Mouse (Mus musculus) midbrain, embryonic 14.5 days (tissue): ENCODE data around the gene Tmie. TPM values are rescaled to one million over a fixed set of nuclear protein-coding genes. Genes with fewer than 3 reads are reported as not detected.

Source experiments
- ATAC-seq: fragments of 200-750 bp; cut with Nextera tagmentation; 2 replicates; pipeline ENCODE4 v1.8.0; 2017; ENCODE audit warnings: moderate number of reproducible peaks, moderate library complexity; ENCODE audit not compliant: low FRiP score, low TSS enrichment
- DNase-seq: peaks from one replicate; pipeline ENCODE4 v3.0.0-alpha.2; 2015
- H3K27ac ChIP-seq: fragments of 300-500 bp; sonication (generic); replicated peaks from 2 replicates; pipeline ENCODE4 v1.5.1; 2014; ENCODE audit warnings: mild to moderate bottlenecking, low read depth, low read length, moderate library complexity
- H3K27me3 ChIP-seq: fragments of 300-500 bp; sonication (generic); 2 replicates; pipeline ENCODE4 v1.6.1; 2014; ENCODE audit warnings: low read length, control low read depth, mixed read lengths; ENCODE audit not compliant: control insufficient read depth, insufficient read depth
- H3K36me3 ChIP-seq: fragments of 300-500 bp; sonication (generic); 2 replicates; pipeline ENCODE4 v1.6.1; 2014; ENCODE audit warnings: low read length, control low read depth; ENCODE audit not compliant: control insufficient read depth, insufficient read depth
- H3K4me1 ChIP-seq: fragments of 300-500 bp; sonication (generic); 2 replicates; pipeline ENCODE4 v1.6.1; 2014; ENCODE audit warnings: mild to moderate bottlenecking, antibody characterized with exemption, low read length, control low read depth; ENCODE audit not compliant: control insufficient read depth, insufficient read depth
- H3K4me2 ChIP-seq: fragments of 300-500 bp; sonication (generic); 2 replicates; pipeline ENCODE4 v1.6.1; 2014; ENCODE audit warnings: mild to moderate bottlenecking, low read length, moderate library complexity
- H3K4me3 ChIP-seq: fragments of 300-500 bp; sonication (generic); replicated peaks from 2 replicates; pipeline ENCODE4 v1.5.1; 2014; ENCODE audit warnings: low read depth, low read length
- H3K9ac ChIP-seq: fragments of 300-500 bp; sonication (generic); replicated peaks from 2 replicates; pipeline ENCODE4 v1.6.1; 2014; ENCODE audit warnings: mild to moderate bottlenecking, low read length, moderate library complexity
- H3K9me3 ChIP-seq: fragments of 300-500 bp; sonication (generic); 2 replicates; pipeline ENCODE4 v1.6.1; 2016; ENCODE audit warnings: low read length, control low read depth, mixed read lengths; ENCODE audit not compliant: control insufficient read depth
- WGBS: fragments of 180-500 bp; shearing (Covaris S2); extraction: QIAGEN DNeasy Blood & Tissue Kit; methylation state at CpG from one replicate; pipeline ENCODE4 v1.1.7; 2014; 5-methylcytosine and 5-hydroxymethylcytosine counted together
- polyA plus RNA-seq: library from polyadenylated mRNA; unstranded; fragments of >200 nt; fragmentation: Nextera tagmentation; extraction: Ambion mirVana; gene quantifications from 2 replicates; pipeline ENCODE4 v1.2.1, GENCODE M21; 2014

The Tmie gene
- polyA plus RNA-seq, 1 experiment from 2014 or later, result 0.75 TPM

GRCm38 (mm10) chr9:110893429-110893828 is 13.5 kb upstream of the Tmie start:
- ATAC-seq (no peak), DNase-seq (no peak)
- no peaks in the 10 kb centered on the region for H3K36me3 ChIP-seq
- no peaks in the 10 kb centered on the region for H3K4me1 ChIP-seq
- no peaks in the 10 kb centered on the region for H3K9me3 ChIP-seq
- no peak overlapping the region for H3K27ac ChIP-seq
- H3K4me3 ChIP-seq, result no peak overlapping the region
- H3K27me3 ChIP-seq, result no peaks in the 10 kb centered on the region
- 65% methylated on average over 10 of the region's 10 CpGs for WGBS
- H3K4me2 ChIP-seq, result no peak overlapping the region
- H3K9ac ChIP-seq, result no peak overlapping the region

GRCm38 (mm10) chr9:110892552-110892951 is 12.6 kb upstream of the Tmie start:
- no peaks in the 10 kb centered on the region for H3K36me3 ChIP-seq
- no peak overlapping the region for H3K4me2 ChIP-seq
- no peak for ATAC-seq
- H3K9ac ChIP-seq, result no peak overlapping the region
- H3K27ac ChIP-seq, result no peak overlapping the region
- no peak for DNase-seq
- no peak overlapping the region for H3K4me3 ChIP-seq
- H3K27me3 ChIP-seq, result no peaks in the 10 kb centered on the region
- H3K9me3 ChIP-seq, result no peaks in the 10 kb centered on the region
- no peaks in the 10 kb centered on the region for H3K4me1 ChIP-seq
- 85% methylated on average over 3 of the region's 3 CpGs for WGBS

GRCm38 (mm10) chr9:110891077-110891828 is 11.3 kb upstream of the Tmie start:
- 82% methylated on average over 12 of the region's 12 CpGs for WGBS
- ATAC-seq (no peak), DNase-seq (no peak)
- Histone ChIP-seq H3K4me3 (no peak overlapping the region), H3K4me1 (no peaks in the 10 kb centered on the region), H3K9me3 (no peaks in the 10 kb centered on the region), H3K27me3 (no peaks in the 10 kb centered on the region), H3K36me3 (no peaks in the 10 kb centered on the region), H3K9ac (no peak overlapping the region), H3K4me2 (no peak overlapping the region), H3K27ac (no peak overlapping the region)

- 13% methylated on average over 21 of the region's 21 CpGs for WGBS
- Histone ChIP-seq H3K27ac (no peak overlapping the region), H3K9me3 (no peaks in the 10 kb centered on the region), H3K27me3 (no peaks in the 10 kb centered on the region), H3K9ac (no peak overlapping the region; the same call in 1 of the 2 replicates), H3K36me3 (no peaks in the 10 kb centered on the region), H3K4me2 (no peak overlapping the region), H3K4me3 (no peak overlapping the region), H3K4me1 (no peaks in the 10 kb centered on the region)
- DNase-seq (no peak), ATAC-seq (no peak)
These were observed 10.3 kb upstream of the Tmie start for GRCm38 (mm10) chr9:110890026-110890783.

- Histone ChIP-seq H3K9ac (no peak overlapping the region), H3K27me3 (no peaks in the 10 kb centered on the region), H3K27ac (no peak overlapping the region), H3K4me2 (no peak overlapping the region), H3K9me3 (no peaks in the 10 kb centered on the region), H3K4me1 (no peaks in the 10 kb centered on the region), H3K4me3 (no peak overlapping the region), H3K36me3 (no peaks in the 10 kb centered on the region)
- ATAC-seq, result no peak
- 92% methylated on average over 14 of the region's 14 CpGs for WGBS
- DNase-seq, result no peak
These were observed 9.0 kb upstream of the Tmie start for GRCm38 (mm10) chr9:110888935-110889334.

- Histone ChIP-seq H3K27ac (no peak overlapping the region), H3K4me1 (no peaks in the 10 kb centered on the region), H3K36me3 (no peaks in the 10 kb centered on the region), H3K9ac (no peak overlapping the region), H3K9me3 (no peaks in the 10 kb centered on the region), H3K4me2 (no peak overlapping the region), H3K27me3 (no peaks in the 10 kb centered on the region), H3K4me3 (no peak overlapping the region)
- no peak for DNase-seq
- WGBS, result 66% methylated on average over 9 of the region's 9 CpGs
- no peak for ATAC-seq
These were observed 7.7 kb upstream of the Tmie start for GRCm38 (mm10) chr9:110887388-110888303.

GRCm38 (mm10) chr9:110881953-110882352 is 2.0 kb upstream of the Tmie start:
- Histone ChIP-seq H3K27me3 (peaks cover 28% of the 10 kb centered on the region), H3K4me3 (no peak overlapping the region), H3K9ac (no peak overlapping the region), H3K4me2 (no peak overlapping the region), H3K27ac (no peak overlapping the region), H3K9me3 (no peaks in the 10 kb centered on the region), H3K36me3 (no peaks in the 10 kb centered on the region), H3K4me1 (no peaks in the 10 kb centered on the region)
- DNase-seq (no peak), ATAC-seq (no peak)
- 80% methylated on average over 7 of the region's 7 CpGs for WGBS

- H3K4me1 ChIP-seq, result no peaks in the 10 kb centered on the region
- no peak overlapping the region for H3K4me2 ChIP-seq
- DNase-seq (no peak), ATAC-seq (no peak)
- H3K9me3 ChIP-seq, result no peaks in the 10 kb centered on the region
- no peaks in the 10 kb centered on the region for H3K36me3 ChIP-seq
- H3K27ac ChIP-seq, result no peak overlapping the region
- peak overlapping the region; percentile 44 for H3K4me3 ChIP-seq
- WGBS, result 66% methylated on average over 4 of the region's 4 CpGs
- peaks cover 28% of the 10 kb centered on the region for H3K27me3 ChIP-seq
- H3K9ac ChIP-seq, result no peak overlapping the region
These were observed 859 bp upstream of the Tmie start for GRCm38 (mm10) chr9:110880772-110881171.
